Mouse (Mus musculus): ENCODE results near the gene Tmem183a.

DNA sequence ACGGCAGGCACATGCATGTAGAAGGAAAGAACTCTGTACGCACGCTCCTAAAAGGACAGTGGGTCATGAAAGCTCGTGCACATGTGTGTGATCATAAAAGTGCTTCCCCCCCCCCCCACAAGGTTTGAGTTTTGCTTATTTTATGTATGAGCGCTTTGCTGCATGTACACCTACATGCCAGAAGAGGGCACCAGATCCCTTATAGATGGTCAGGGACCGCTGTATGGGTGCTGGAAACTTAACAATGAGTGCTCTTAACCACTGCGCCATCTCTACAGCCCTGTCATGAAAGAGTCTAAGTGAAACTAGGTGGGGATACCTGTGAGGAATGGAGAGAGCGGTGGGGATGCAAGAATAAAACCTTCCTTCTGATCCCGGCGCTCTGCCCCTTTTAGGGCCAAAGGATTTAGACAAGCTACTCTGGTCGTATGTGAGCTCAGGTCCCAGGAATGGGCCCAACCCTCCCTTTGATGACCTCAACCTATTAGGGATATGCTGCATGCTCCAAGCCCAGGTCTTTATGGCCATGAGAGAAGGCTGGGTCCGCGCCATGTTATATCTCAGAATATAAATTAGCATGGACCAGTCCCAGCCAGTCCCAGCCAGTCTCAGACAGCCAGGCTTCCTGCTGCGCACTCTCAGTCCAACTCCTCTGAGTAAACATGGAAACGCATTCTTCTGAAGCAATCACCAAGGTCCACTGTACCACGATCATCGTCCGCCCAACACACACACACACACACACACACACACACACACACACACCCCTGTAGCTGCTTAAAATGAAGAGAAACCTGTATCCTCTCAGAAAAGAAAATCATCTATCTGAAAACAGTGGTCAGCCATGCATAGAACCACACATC is 21.8 kb downstream of the Tmem183a start:
- TF ChIP-seq CTCF (IDR thresholded peaks at IDR 0.05; ENCODE audit: insufficient read depth, low read depth, low read length) (no peak), POLR2A (IDR thresholded peaks at IDR 0.05; ENCODE audit: insufficient read depth, low read depth, low read length) (no peak)
